ENCODE assay signal across 8 mouse cellular contexts in the genomic region with DNA sequence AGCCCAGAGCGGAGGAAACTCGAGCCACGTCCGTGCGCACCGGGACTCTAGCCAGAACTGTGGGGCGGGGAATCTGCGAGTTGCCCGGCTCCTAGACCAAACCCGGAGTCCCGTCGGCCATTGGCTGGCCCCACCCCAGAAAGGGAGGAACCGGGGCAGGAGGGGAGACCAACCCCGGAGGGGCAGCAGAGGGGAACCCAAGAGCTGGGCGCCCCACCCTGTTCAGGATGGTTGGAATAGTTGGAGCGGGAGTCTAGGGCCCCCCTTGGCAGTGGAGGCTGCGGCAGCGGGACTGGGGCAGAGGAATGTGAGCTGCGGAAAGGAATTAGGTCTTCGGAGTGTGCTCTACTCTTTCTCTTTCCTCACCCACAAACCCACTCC. TPM values are rescaled to one million over a fixed set of nuclear protein-coding genes. Genes with fewer than 3 reads are reported as not detected.
DNase-seq lines count a peak whose midpoint lies in the region; ATAC-seq and TF ChIP-seq lines count a peak whose summit lies in the region.

A gene (minus strand): TSS at position 331 of the 381 bp plus-strand sequence.

- H3K4me2 ChIP-seq in forebrain, embryonic 12.5 days: peak within 1 kb of the TSS; percentile 52
- peak within 1 kb of the TSS; percentile 72 for H3K4me2 ChIP-seq in heart, postnatal 0 days (ENCODE audit: low read depth, low read length)

- peaks cover 5% of the 10 kb centered on the region for H3K4me1 ChIP-seq in bone marrow macrophage, adult 2 months (ENCODE audit: control insufficient read depth, insufficient read depth, low read length)
- peaks cover 18% of the 10 kb centered on the region for H3K4me1 ChIP-seq in forebrain, embryonic 12.5 days
- H3K4me1 ChIP-seq in heart, postnatal 0 days (ENCODE audit: control insufficient read depth, insufficient read depth): peaks cover 31% of the 10 kb centered on the region
- H3K4me1 ChIP-seq in olfactory bulb, adult 2 months (ENCODE audit: control insufficient read depth, insufficient read depth, low read length): peaks cover 22% of the 10 kb centered on the region

- H3K4me3 ChIP-seq in bone marrow macrophage, adult 2 months (ENCODE audit: insufficient read depth, low read length): peak within 1 kb of the TSS; percentile 64
- H3K4me3 ChIP-seq in forebrain, embryonic 12.5 days (replicated peaks): peak within 1 kb of the TSS; percentile 39
- H3K4me3 ChIP-seq in heart, postnatal 0 days (ENCODE audit: low read depth, low read length): peak within 1 kb of the TSS; percentile 73
- peak within 1 kb of the TSS; percentile 50 for H3K4me3 ChIP-seq in olfactory bulb, adult 2 months (ENCODE audit: insufficient read depth, low read depth, low read length)

- no peak for TF ChIP-seq POLR2A in bone marrow macrophage, adult 2 months (IDR thresholded peaks at IDR 0.05; ENCODE audit: borderline replicate concordance, low read depth, low read length)
- TF ChIP-seq POLR2A in olfactory bulb, adult 2 months (IDR thresholded peaks at IDR 0.05; ENCODE audit: insufficient read depth, low read depth, low read length): no peak

- peaks cover 93% of the 10 kb centered on the region for H3K27me3 ChIP-seq in forebrain, embryonic 12.5 days
- H3K27me3 ChIP-seq in heart, postnatal 0 days (ENCODE audit: control insufficient read depth, insufficient read depth, low read length): no peaks in the 10 kb centered on the region

- no peak for TF ChIP-seq CTCF in bone marrow macrophage, adult 2 months (IDR thresholded peaks at IDR 0.05; ENCODE audit: low read depth, low read length)
- peak; percentile 11; the same call in 1 of the 2 replicates for TF ChIP-seq CTCF in heart, postnatal 0 days (IDR thresholded peaks at IDR 0.05; ENCODE audit: low read depth)
- no peak for TF ChIP-seq CTCF in olfactory bulb, adult 2 months (IDR thresholded peaks at IDR 0.05; ENCODE audit: insufficient read depth, low read depth, low read length)

- TF ChIP-seq EP300 in heart, postnatal 0 days (IDR thresholded peaks at IDR 0.05; ENCODE audit: low read depth): peak; percentile 95

- H3K9ac ChIP-seq in forebrain, embryonic 12.5 days: peak within 1 kb of the TSS; percentile 38
- peak within 1 kb of the TSS; percentile 97 for H3K9ac ChIP-seq in heart, postnatal 0 days (replicated peaks; ENCODE audit: low read depth, low read length)

- H3K36me3 ChIP-seq in forebrain, embryonic 12.5 days (replicated peaks): no peaks in the 10 kb centered on the region
- H3K36me3 ChIP-seq in heart, postnatal 0 days (replicated peaks; ENCODE audit: control insufficient read depth, insufficient read depth, low read length): peaks cover 2% of the 10 kb centered on the region

- no peak within 1 kb of the TSS for H3K27ac ChIP-seq in bone marrow macrophage, adult 2 months (ENCODE audit: insufficient read depth, low read depth, low read length)
- H3K27ac ChIP-seq in forebrain, embryonic 12.5 days: no peak within 1 kb of the TSS
- H3K27ac ChIP-seq in heart, postnatal 0 days (ENCODE audit: low read depth): peak within 1 kb of the TSS; percentile 98
- H3K27ac ChIP-seq in olfactory bulb, adult 2 months (ENCODE audit: insufficient read depth, low read depth, low read length): 0 out of 2 replicates have a peak within 1 kb of the TSS, but pooled peaks have one; percentile 27

- WGBS in forebrain, embryonic 12.5 days: 2% methylated on average over 20 of the region's 20 CpGs
- WGBS in heart, postnatal 0 days: under 1% methylated on average over 20 of the region's 20 CpGs
- 10% methylated on average over 20 of the region's 20 CpGs for WGBS in olfactory bulb, adult 2 months

- no peaks in the 10 kb centered on the region for H3K9me3 ChIP-seq in forebrain, embryonic 12.5 days
- no peaks in the 10 kb centered on the region for H3K9me3 ChIP-seq in heart, postnatal 0 days (replicated peaks; ENCODE audit: control insufficient read depth, low read length)

- ATAC-seq in forebrain, embryonic 12.5 days (ENCODE audit: low FRiP score): no peak
- ATAC-seq in heart, postnatal 0 days (ENCODE audit: insufficient read depth, low read depth): peak; percentile 93

- DNase-seq in ES-CJ7 (ENCODE audit: low read depth, low spot score): peak; percentile 59
- DNase-seq in heart, postnatal 0 days (ENCODE audit: low spot score): peak; percentile 98
- peak; percentile 95 to 96 for DNase-seq in kidney, postnatal 36 days
- peak; percentile 99 to 100 for DNase-seq in lung, adult 18-20 months
- peak; percentile 95 for DNase-seq in urinary bladder, postnatal 25 days (ENCODE audit: low spot score)

RNA-seq across cellular contexts. Expression of the gene that starts here (rescaled TPM):
- polyA plus RNA-seq in bone marrow macrophage, adult 2 months (2012; ENCODE audit: insufficient read depth, insufficient read length, missing spikeins): 3.8 and 4.1 TPM in 2 replicates
- 29.9 and 35.6 TPM in 2 replicates for polyA plus RNA-seq in forebrain, embryonic 12.5 days (2016; fragmentation: Nextera tagmentation; extraction: Ambion mirVana)
- 274 and 305 TPM in 2 replicates for total RNA-seq in heart, postnatal 0 days (2014; rRNA removed; ENCODE audit: low replicate concordance)
- polyA plus RNA-seq in heart, postnatal 0 days (2015; fragmentation: Nextera tagmentation; extraction: Ambion mirVana): 401 and 442 TPM in 2 replicates
- polyA plus RNA-seq in olfactory bulb, adult 2 months (2012; ENCODE audit: insufficient read depth, insufficient read length, low replicate concordance, missing spikeins): not detected in 2 replicates

Comparison
In these comparisons a context has a peak if more than half of its experiments do, and no peak if none do; other contexts are left out.
1. RNA of the gene that starts here (polyA plus RNA-seq): 401 to 442 TPM in heart, postnatal 0 days; 29.9 to 35.6 TPM in forebrain, embryonic 12.5 days, 3.8 to 4.1 TPM in bone marrow macrophage, adult 2 months and not detected in olfactory bulb, adult 2 months; every median in the first group is over 10 times any median in the second.
2. H3K27ac ChIP-seq: peak in heart, postnatal 0 days (single experiment) and olfactory bulb, adult 2 months (single experiment); none in bone marrow macrophage, adult 2 months (single experiment) and forebrain, embryonic 12.5 days (single experiment).
3. Peak in every context shown above with its lines, with median percentiles within 50 percentile points of each other: DNase-seq and H3K4me3 ChIP-seq.